Mouse (Mus musculus) cortical plate, adult 2 months (tissue): ENCODE results near the gene Tspan32.

Experiments
- CTCF ChIP-seq: fragments of 200-500 bp; IDR thresholded peaks from 2 replicates; pipeline ENCODE4 v1.5.1; 2011; ENCODE audit warnings: mild to moderate bottlenecking, control low read depth, low read length; ENCODE audit not compliant: insufficient read depth; ENCODE audit errors: extremely low read depth
- POLR2A ChIP-seq: fragments of 200-500 bp; IDR thresholded peaks from 2 replicates; pipeline ENCODE4 v1.6.1; 2011; ENCODE audit warnings: mild to moderate bottlenecking, low read length, control low read depth; ENCODE audit not compliant: insufficient read depth; ENCODE audit errors: extremely low read depth

GRCm38 (mm10) chr7:143006756-143007598 lies 2.1 kb downstream of the Tspan32 start:
- TF ChIP-seq CTCF (no peak), POLR2A (no peak)
